Mouse (Mus musculus): ENCODE results near the gene Osbpl6. TPM values are rescaled to one million over a fixed set of nuclear protein-coding genes. Genes with fewer than 3 reads are reported as not detected.

Osbpl6 gene
- polyA plus RNA-seq, 2 experiments: 8.9 to 11.5 TPM

- no peaks in the 10 kb centered on the region for H3K27me3 ChIP-seq (ENCODE audit: control insufficient read depth, insufficient read depth, low read length)
- TF ChIP-seq POLR2A (IDR thresholded peaks at IDR 0.05; ENCODE audit: borderline replicate concordance, extremely low read depth, insufficient read depth, insufficient read length): peak; percentile 91; the same call in 1 of the 2 replicates
- WGBS: 0% methylated on average over 35 of the region's 42 CpGs
- peak; percentile 97 for DNase-seq (ENCODE audit: low spot score)
- H3K4me3 ChIP-seq (replicated peaks; ENCODE audit: low read length): peak within 1 kb of the TSS; percentile 83
- peak; percentile 96 for ATAC-seq (ENCODE audit: low FRiP score, low read depth)
- peaks cover 6% of the 10 kb centered on the region; the same call in 1 of the 2 replicates for H3K36me3 ChIP-seq (ENCODE audit: control insufficient read depth, insufficient read depth, low read length)
- H3K9ac ChIP-seq (ENCODE audit: low read depth, low read length, severe bottlenecking): peak within 1 kb of the TSS; percentile 85
- H3K9me3 ChIP-seq (ENCODE audit: control insufficient read depth, low read length): no peaks in the 10 kb centered on the region
- peak within 1 kb of the TSS; percentile 85 for H3K27ac ChIP-seq (replicated peaks; ENCODE audit: low read depth, low read length)
- H3K4me2 ChIP-seq (replicated peaks; ENCODE audit: low read depth, low read length, severe bottlenecking): peak within 1 kb of the TSS; percentile 64
- peaks cover 11% of the 10 kb centered on the region for H3K4me1 ChIP-seq (ENCODE audit: control insufficient read depth, insufficient read depth, low read length)
Measured at GRCm38 (mm10) chr2:76647883-76648570, 241.7 kb downstream of the Osbpl6 start, which contains the start of the genes Prkra and Pjvk. Prkra (minus strand) TSS chr2:76648015. Pjvk (plus strand) TSS chr2:76648476.

- Histone ChIP-seq H3K27me3 (ENCODE audit: control insufficient read depth, insufficient read depth, low read length) (no peaks in the 10 kb centered on the region), H3K27ac (replicated peaks; ENCODE audit: low read depth, low read length) (peak overlapping the region; percentile 85), H3K36me3 (ENCODE audit: control insufficient read depth, insufficient read depth, low read length) (no peaks in the 10 kb centered on the region), H3K4me3 (replicated peaks; ENCODE audit: low read length) (peak overlapping the region; percentile 83), H3K9ac (ENCODE audit: low read depth, low read length, severe bottlenecking) (peak overlapping the region; percentile 85), H3K4me2 (replicated peaks; ENCODE audit: low read depth, low read length, severe bottlenecking) (peak overlapping the region; percentile 64), H3K4me1 (ENCODE audit: control insufficient read depth, insufficient read depth, low read length) (peaks cover 11% of the 10 kb centered on the region), H3K9me3 (ENCODE audit: control insufficient read depth, low read length) (no peaks in the 10 kb centered on the region)
- 36% methylated on average over 13 of the region's 13 CpGs for WGBS
- ATAC-seq (ENCODE audit: low FRiP score, low read depth): peak; percentile 25; the same call in 1 of the 2 replicates
- no peak for TF ChIP-seq POLR2A (IDR thresholded peaks at IDR 0.05; ENCODE audit: borderline replicate concordance, extremely low read depth, insufficient read depth, insufficient read length)
- no peak for DNase-seq (ENCODE audit: low spot score)
Measured at GRCm38 (mm10) chr2:76648666-76649141, 242.4 kb downstream of the Osbpl6 start.

Small RNAs within 50 kb of the gene (microRNA-seq; reads per million reads assigned to microRNA genes)
- gene Gm23164: not detected

Other genes starting within 250 kb of the Osbpl6 start
- gene Pde11a, start 67.7 kb upstream of the Osbpl6 start, polyA plus RNA-seq (2012; rRNA removed): 0.58 and 0.72 TPM in 2 replicates
- gene Pde11a, start 67.7 kb upstream of the Osbpl6 start, polyA plus RNA-seq (2014; fragmentation: Nextera tagmentation; extraction: Ambion mirVana): 0.33 and 1.1 TPM in 2 replicates
- gene Cyct, start 46.1 kb upstream of the Osbpl6 start, polyA plus RNA-seq (2012; rRNA removed): 0.13 and 0.14 TPM in 2 replicates
- 0.30 TPM in 1 of 2 replicates, not detected in the other for gene Cyct, start 46.1 kb upstream of the Osbpl6 start, polyA plus RNA-seq (2014; fragmentation: Nextera tagmentation; extraction: Ambion mirVana)
- gene Rbm45, start 36.5 kb upstream of the Osbpl6 start, polyA plus RNA-seq (2012; rRNA removed): 24.9 and 31.2 TPM in 2 replicates
- gene Rbm45, start 36.5 kb upstream of the Osbpl6 start, polyA plus RNA-seq (2014; fragmentation: Nextera tagmentation; extraction: Ambion mirVana): 14.8 and 16.8 TPM in 2 replicates
- 55.2 and 60.8 TPM in 2 replicates for gene Prkra, start 241.5 kb downstream of the Osbpl6 start, polyA plus RNA-seq (2012; rRNA removed)
- 61.3 and 70.2 TPM in 2 replicates for gene Prkra, start 241.5 kb downstream of the Osbpl6 start, polyA plus RNA-seq (2014; fragmentation: Nextera tagmentation; extraction: Ambion mirVana)
- 0.47 and 0.83 TPM in 2 replicates for gene Pjvk, start 242.0 kb downstream of the Osbpl6 start, polyA plus RNA-seq (2012; rRNA removed)
- 0.22 TPM in 1 of 2 replicates, not detected in the other for gene Pjvk, start 242.0 kb downstream of the Osbpl6 start, polyA plus RNA-seq (2014; fragmentation: Nextera tagmentation; extraction: Ambion mirVana)

Data from limb, embryonic 14.5 days (tissue).